Mouse (Mus musculus) heart, postnatal 0 days (tissue): ENCODE results near the gene Foxn3. TPM values are rescaled to one million over a fixed set of nuclear protein-coding genes. Genes with fewer than 3 reads are reported as not detected.

Source experiments
- ATAC-seq: fragments of 200-750 bp; cut with Nextera tagmentation; 2 replicates; pipeline ENCODE4 v1.8.0; 2017; ENCODE audit warnings: low read depth, moderate number of reproducible peaks, moderate library complexity; ENCODE audit not compliant: insufficient read depth
- DNase-seq: peaks from one replicate; pipeline ENCODE4 v3.0.0-alpha.2; 2016; ENCODE audit warnings: low spot score
- H3K27ac ChIP-seq: fragments of 300-500 bp; sonication (generic); 2 replicates; pipeline ENCODE4 v1.5.1; 2014; ENCODE audit warnings: low read depth, mild to moderate bottlenecking
- H3K27me3 ChIP-seq: fragments of 300-500 bp; sonication (generic); 2 replicates; pipeline ENCODE4 v1.6.1; 2014; ENCODE audit warnings: low read length, mixed read lengths; ENCODE audit not compliant: control insufficient read depth, insufficient read depth
- H3K36me3 ChIP-seq: fragments of 300-500 bp; sonication (generic); replicated peaks from 2 replicates; pipeline ENCODE4 v1.6.1; 2014; ENCODE audit warnings: low read length, mixed read lengths; ENCODE audit not compliant: control insufficient read depth, insufficient read depth
- H3K4me1 ChIP-seq: fragments of 300-500 bp; sonication (generic); 2 replicates; pipeline ENCODE4 v1.6.1; 2014; ENCODE audit warnings: antibody characterized with exemption; ENCODE audit not compliant: control insufficient read depth, insufficient read depth
- H3K4me2 ChIP-seq: fragments of 300-500 bp; sonication (generic); 2 replicates; pipeline ENCODE4 v1.6.1; 2014; ENCODE audit warnings: low read depth, mild to moderate bottlenecking, low read length, moderate library complexity
- H3K4me3 ChIP-seq: fragments of 300-500 bp; sonication (generic); 2 replicates; pipeline ENCODE4 v1.5.1; 2014; ENCODE audit warnings: low read depth, low read length
- H3K9ac ChIP-seq: fragments of 300-500 bp; sonication (generic); replicated peaks from 2 replicates; pipeline ENCODE4 v1.6.1; 2014; ENCODE audit warnings: low read depth, low read length, mixed read lengths
- H3K9me3 ChIP-seq: fragments of 300-500 bp; sonication (generic); replicated peaks from 2 replicates; pipeline ENCODE4 v1.6.1; 2016; ENCODE audit warnings: low read length; ENCODE audit not compliant: control insufficient read depth
- CTCF ChIP-seq: IDR thresholded peaks from 2 replicates; pipeline ENCODE4 v1.5.1; 2016; ENCODE audit warnings: antibody characterized with exemption, control low read depth, low read depth
- EP300 ChIP-seq: IDR thresholded peaks from 2 replicates; pipeline ENCODE4 v1.6.1; 2016; ENCODE audit warnings: antibody characterized with exemption, low read depth
- WGBS: fragments of 180-500 bp; shearing (Covaris S2); extraction: QIAGEN DNeasy Blood & Tissue Kit; methylation state at CpG from one replicate; pipeline ENCODE4 v1.1.7; 2014; 5-methylcytosine and 5-hydroxymethylcytosine counted together
- polyA plus RNA-seq: library from polyadenylated mRNA; unstranded; fragments of >200 nt; fragmentation: Nextera tagmentation; extraction: Ambion mirVana; gene quantifications from 2 replicates; pipeline ENCODE4 v1.2.1, GENCODE M21; 2015
- total RNA-seq: library from RNA; depleted of rRNA; stranded (reverse); fragments of >200 nt; gene quantifications from 2 replicates; pipeline ENCODE4 v1.2.3, GENCODE M21; 2014; ENCODE audit warnings: low replicate concordance

Gene Foxn3
- total and polyA plus RNA-seq, 2 experiments from 2014 or later, result 31.4 to 55.3 TPM

- DNase-seq (no peak), ATAC-seq (no peak)
- Histone ChIP-seq H3K4me1 (peaks cover 28% of the 10 kb centered on the region), H3K27me3 (no peaks in the 10 kb centered on the region), H3K4me3 (no peak overlapping the region), H3K36me3 (no peaks in the 10 kb centered on the region), H3K9me3 (no peaks in the 10 kb centered on the region), H3K27ac (peak overlapping the region; percentile 31; the same call in 1 of the 2 replicates), H3K4me2 (no peak overlapping the region), H3K9ac (no peak overlapping the region)
- TF ChIP-seq EP300, result no peak
- TF ChIP-seq CTCF, result no peak
- WGBS, result 73% methylated on average over 16 of the region's 16 CpGs
Measured at GRCm38 (mm10) chr12:99332144-99332807, 231.1 kb downstream of the Foxn3 start.

GRCm38 (mm10) chr12:99331341-99331947, 231.9 kb downstream of the Foxn3 start:
- ATAC-seq (no peak), DNase-seq (no peak)
- no peaks in the 10 kb centered on the region for H3K27me3 ChIP-seq
- no peak overlapping the region for H3K27ac ChIP-seq
- no peaks in the 10 kb centered on the region for H3K9me3 ChIP-seq
- H3K4me1 ChIP-seq, result peaks cover 22% of the 10 kb centered on the region
- no peaks in the 10 kb centered on the region for H3K36me3 ChIP-seq
- WGBS, result 24% methylated on average over 7 of the region's 8 CpGs
- no peak overlapping the region for H3K9ac ChIP-seq
- TF ChIP-seq CTCF, result no peak
- TF ChIP-seq EP300, result no peak
- no peak overlapping the region for H3K4me3 ChIP-seq
- H3K4me2 ChIP-seq, result no peak overlapping the region

GRCm38 (mm10) chr12:99330822-99331285, 232.5 kb downstream of the Foxn3 start:
- WGBS, result 85% methylated on average over 12 of the region's 12 CpGs

GRCm38 (mm10) chr12:99329301-99330257, 233.8 kb downstream of the Foxn3 start:
- H3K27me3 ChIP-seq, result no peaks in the 10 kb centered on the region
- H3K9me3 ChIP-seq, result no peaks in the 10 kb centered on the region
- TF ChIP-seq CTCF, result no peak
- no peak for TF ChIP-seq EP300
- 48% methylated on average over 20 of the region's 20 CpGs for WGBS
- no peak for DNase-seq
- H3K4me3 ChIP-seq, result no peak overlapping the region
- no peak overlapping the region for H3K9ac ChIP-seq
- H3K27ac ChIP-seq, result no peak overlapping the region
- no peak overlapping the region for H3K4me2 ChIP-seq
- H3K36me3 ChIP-seq, result no peaks in the 10 kb centered on the region
- H3K4me1 ChIP-seq, result peaks cover 17% of the 10 kb centered on the region; the same call in 1 of the 2 replicates
- no peak for ATAC-seq

More at GRCm38 (mm10) chr12:99330822-99331285, 232.5 kb downstream of the Foxn3 start:
- H3K9me3 ChIP-seq, result no peaks in the 10 kb centered on the region
- no peak for TF ChIP-seq CTCF
- TF ChIP-seq EP300, result no peak
- H3K27ac ChIP-seq, result no peak overlapping the region
- no peak overlapping the region for H3K4me3 ChIP-seq
- H3K27me3 ChIP-seq, result no peaks in the 10 kb centered on the region
- no peaks in the 10 kb centered on the region for H3K36me3 ChIP-seq
- H3K4me2 ChIP-seq, result no peak overlapping the region
- ATAC-seq, result no peak
- no peak overlapping the region for H3K9ac ChIP-seq
- DNase-seq, result no peak
- H3K4me1 ChIP-seq, result peaks cover 22% of the 10 kb centered on the region

- Histone ChIP-seq H3K9ac (no peak overlapping the region), H3K27ac (no peak overlapping the region), H3K9me3 (no peaks in the 10 kb centered on the region), H3K36me3 (no peaks in the 10 kb centered on the region), H3K4me1 (peaks cover 17% of the 10 kb centered on the region; the same call in 1 of the 2 replicates), H3K4me3 (no peak overlapping the region), H3K4me2 (0 out of 2 replicates have a peak overlapping the region, but pooled peaks have one; percentile 8), H3K27me3 (no peaks in the 10 kb centered on the region)
- TF ChIP-seq EP300 (no peak), CTCF (no peak)
- no peak for DNase-seq
- no peak for ATAC-seq
- WGBS, result 32% methylated on average over 8 of the region's 8 CpGs
Measured at GRCm38 (mm10) chr12:99326157-99326556, 237.2 kb downstream of the Foxn3 start.
